Mouse (Mus musculus) limb, embryonic 12.5 days (tissue): ENCODE measurements at regions not wholly inside any gene's neighbourhood (a gene's known extent, or its start where the extent isn't known, plus 50 kb on each side); places are given as distances from the start of the nearest gene placed in this dataset.

Experiments used
- ATAC-seq: fragments of 200-750 bp; cut with Nextera tagmentation; 2 replicates; pipeline ENCODE4 v1.8.0; 2017; ENCODE audit warnings: low read depth, moderate TSS enrichment; ENCODE audit not compliant: insufficient number of reproducible peaks, insufficient read depth, low FRiP score, low TSS enrichment
- H3K27ac ChIP-seq: fragments of 300-500 bp; sonication (generic); 2 replicates; pipeline ENCODE4 v1.5.1; 2016; ENCODE audit warnings: mild to moderate bottlenecking, moderate library complexity
- H3K27me3 ChIP-seq: fragments of 300-500 bp; sonication (generic); 2 replicates; pipeline ENCODE4 v1.6.1; 2016; ENCODE audit warnings: mild to moderate bottlenecking, moderate library complexity
- H3K36me3 ChIP-seq: fragments of 300-500 bp; sonication (generic); 2 replicates; pipeline ENCODE4 v1.6.1; 2016; ENCODE audit warnings: mild to moderate bottlenecking, moderate library complexity
- H3K4me1 ChIP-seq: fragments of 300-500 bp; sonication (generic); replicated peaks from 2 replicates; pipeline ENCODE4 v1.6.1; 2016
- H3K4me2 ChIP-seq: fragments of 300-500 bp; sonication (generic); 2 replicates; pipeline ENCODE4 v1.6.1; 2016; ENCODE audit warnings: mild to moderate bottlenecking, moderate library complexity
- H3K4me3 ChIP-seq: fragments of 300-500 bp; sonication (generic); replicated peaks from 2 replicates; pipeline ENCODE4 v1.5.1; 2016; ENCODE audit warnings: mild to moderate bottlenecking
- H3K9ac ChIP-seq: fragments of 300-500 bp; sonication (generic); replicated peaks from 2 replicates; pipeline ENCODE4 v1.6.1; 2016; ENCODE audit warnings: mild to moderate bottlenecking, moderate library complexity
- H3K9me3 ChIP-seq: fragments of 300-500 bp; sonication (generic); 2 replicates; pipeline ENCODE4 v1.6.1; 2016; ENCODE audit warnings: mild to moderate bottlenecking, moderate library complexity
- WGBS: fragments of 180-500 bp; shearing (Covaris S2); methylation state at CpG from one replicate; pipeline ENCODE4 v1.1.7; 2016; 5-methylcytosine and 5-hydroxymethylcytosine counted together

DNA sequence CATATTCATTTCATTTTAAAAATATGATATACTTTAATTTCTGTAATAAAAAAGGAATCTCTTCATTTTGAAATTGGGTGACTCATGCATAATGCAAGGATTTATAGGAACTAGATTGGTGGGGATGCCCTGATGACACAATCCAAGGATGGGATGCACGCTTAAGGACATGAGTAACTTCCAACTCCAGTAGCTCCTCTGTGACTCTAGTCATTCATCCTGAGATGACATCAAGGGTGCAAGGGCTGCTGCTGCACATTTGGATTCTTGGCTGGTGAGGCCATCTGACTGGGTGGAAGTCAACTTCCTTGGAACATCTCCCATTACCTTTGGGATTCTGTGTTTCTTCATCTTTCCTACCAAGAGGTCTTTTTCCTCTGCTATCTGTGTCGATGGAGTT lies 114.4 kb upstream of the Ngf start:
- no peak for ATAC-seq
- Histone ChIP-seq H3K36me3 (no peaks in the 10 kb centered on the region), H3K27me3 (no peaks in the 10 kb centered on the region), H3K4me1 (no peaks in the 10 kb centered on the region; the same call in 1 of the 2 replicates), H3K27ac (no peak overlapping the region), H3K4me2 (no peak overlapping the region), H3K9me3 (no peaks in the 10 kb centered on the region), H3K4me3 (no peak overlapping the region), H3K9ac (no peak overlapping the region)
- WGBS = 91% methylated on average over 2 of the region's 2 CpGs

DNA sequence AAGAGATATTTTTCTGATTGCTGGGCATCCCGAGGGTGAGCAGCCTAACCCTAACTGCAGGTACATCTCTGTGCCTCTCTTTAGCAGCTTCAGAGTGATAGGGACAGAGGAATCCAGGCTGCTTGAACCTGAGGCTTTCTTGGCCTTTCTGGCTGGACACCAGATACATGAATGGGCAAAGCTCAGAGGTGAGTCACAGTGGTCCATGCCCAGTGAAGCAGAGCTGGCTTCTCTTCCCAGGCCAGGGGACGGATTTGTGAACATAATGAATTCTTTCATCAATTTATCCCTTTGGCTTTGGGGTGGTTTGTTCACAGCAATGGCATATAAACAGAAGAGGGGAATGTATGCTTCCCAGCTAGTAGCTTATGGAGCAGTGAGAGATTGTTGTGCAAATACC lies 114.9 kb upstream of the Ngf start:
- ATAC-seq = no peak
- no peak overlapping the region for H3K27ac ChIP-seq
- no peaks in the 10 kb centered on the region for H3K36me3 ChIP-seq
- WGBS = 83% methylated on average over 2 of the region's 2 CpGs
- no peak overlapping the region for H3K4me3 ChIP-seq
- no peak overlapping the region for H3K9ac ChIP-seq
- H3K4me2 ChIP-seq = no peak overlapping the region
- no peaks in the 10 kb centered on the region; the same call in 1 of the 2 replicates for H3K4me1 ChIP-seq
- H3K9me3 ChIP-seq = no peaks in the 10 kb centered on the region
- H3K27me3 ChIP-seq = no peaks in the 10 kb centered on the region

DNA sequence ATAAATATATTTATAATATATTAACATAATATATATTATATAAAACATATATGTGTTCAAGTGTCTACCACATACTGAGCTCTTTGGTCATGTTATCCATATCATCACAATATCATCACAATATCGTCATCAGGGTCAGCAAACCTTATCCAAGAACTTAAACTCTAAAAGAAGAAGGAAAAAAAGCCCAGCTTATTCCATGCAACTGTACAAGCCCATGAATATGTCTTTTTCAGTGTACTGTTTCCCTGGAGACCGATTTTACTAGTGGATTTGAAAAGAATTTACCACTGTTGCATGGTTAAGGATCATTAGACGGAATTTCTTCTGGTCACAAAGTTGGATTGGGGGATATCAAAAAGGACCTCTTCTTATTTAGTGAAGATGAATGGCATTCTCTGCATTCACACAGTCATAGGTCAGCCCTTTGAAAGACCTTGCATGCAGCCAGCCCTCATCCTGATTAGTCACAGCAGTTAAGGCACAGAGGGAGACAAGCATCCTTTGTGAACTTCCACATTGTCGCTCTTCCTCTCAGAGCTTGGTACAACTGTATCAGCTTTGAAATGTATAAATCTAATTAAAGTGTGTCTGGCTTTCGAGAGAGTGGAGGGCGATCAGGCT lies 116.3 kb upstream of the Ngf start:
- Histone ChIP-seq H3K4me3 (no peak overlapping the region), H3K4me2 (no peak overlapping the region), H3K9me3 (no peaks in the 10 kb centered on the region), H3K9ac (no peak overlapping the region), H3K27ac (no peak overlapping the region), H3K27me3 (no peaks in the 10 kb centered on the region), H3K4me1 (no peaks in the 10 kb centered on the region; the same call in 1 of the 2 replicates), H3K36me3 (no peaks in the 10 kb centered on the region)
- no peak for ATAC-seq
- 74% methylated on average over 6 of the region's 6 CpGs for WGBS

DNA sequence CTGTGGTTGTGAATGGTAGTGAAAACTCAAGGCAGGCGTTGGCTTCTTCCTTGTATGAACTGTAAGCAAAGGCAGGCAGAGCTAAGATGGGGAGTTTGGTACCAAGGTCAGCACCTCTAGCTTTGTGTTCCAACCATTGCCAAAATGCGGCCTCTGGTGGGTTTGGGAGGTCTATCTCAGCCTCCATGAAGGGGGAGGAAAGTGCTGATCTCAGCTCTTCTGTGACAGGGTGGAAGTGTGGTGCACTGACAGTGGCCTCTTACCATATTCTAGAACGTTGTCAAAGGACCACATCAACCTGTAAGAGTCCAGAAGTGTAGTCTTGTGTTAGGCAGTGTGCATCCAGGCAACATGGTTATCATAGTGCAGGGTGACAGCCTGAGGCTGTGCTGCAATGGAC lies 123.6 kb upstream of the Ngf start:
- H3K4me3 ChIP-seq = no peak overlapping the region
- no peak for ATAC-seq
- no peaks in the 10 kb centered on the region for H3K36me3 ChIP-seq
- peaks cover 4% of the 10 kb centered on the region for H3K4me1 ChIP-seq
- no peak overlapping the region for H3K9ac ChIP-seq
- WGBS = 75% methylated on average over 3 of the region's 3 CpGs
- no peak overlapping the region for H3K27ac ChIP-seq
- no peaks in the 10 kb centered on the region for H3K9me3 ChIP-seq
- H3K4me2 ChIP-seq = no peak overlapping the region
- no peaks in the 10 kb centered on the region for H3K27me3 ChIP-seq

DNA sequence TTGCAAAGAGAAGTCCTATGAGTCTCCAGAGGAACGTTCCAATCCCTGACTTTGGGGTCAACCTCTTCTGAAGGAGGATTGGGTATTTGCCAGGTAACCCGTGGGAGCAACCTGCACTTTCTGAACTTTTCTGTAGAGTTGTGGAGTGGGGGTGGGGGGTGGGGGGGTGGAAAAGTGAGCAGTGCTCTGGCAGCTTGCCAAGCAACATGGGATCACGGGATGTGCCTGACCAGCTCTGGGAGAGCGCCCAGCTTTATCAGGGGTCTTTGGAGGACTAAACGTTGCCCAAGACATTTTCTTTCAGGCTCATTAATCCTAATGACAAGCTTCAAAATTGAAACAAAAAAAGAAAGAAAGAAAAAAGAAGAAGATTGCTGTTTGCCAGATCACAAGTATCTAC lies 124.4 kb upstream of the Ngf start:
- H3K4me3 ChIP-seq = no peak overlapping the region
- no peak for ATAC-seq
- 78% methylated on average over 5 of the region's 5 CpGs for WGBS

DNA sequence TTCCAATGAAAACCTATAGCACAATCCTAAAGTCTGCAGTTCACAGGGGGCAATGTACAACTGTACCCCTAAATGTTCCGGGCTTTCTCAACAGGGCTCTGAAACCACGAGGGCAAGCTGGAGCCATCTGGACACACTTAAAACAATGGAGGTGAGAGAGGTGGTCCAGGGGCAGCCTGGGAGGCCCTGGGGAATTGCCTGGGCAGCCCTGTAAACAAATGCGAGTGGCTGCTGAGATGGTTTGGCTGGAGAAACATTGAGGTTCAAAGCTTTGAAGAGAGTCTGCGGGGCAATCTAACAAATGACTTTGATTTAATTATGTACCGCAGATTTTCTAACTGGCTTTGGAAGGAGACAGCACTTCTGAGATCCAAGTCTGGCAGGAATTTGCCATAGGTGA lies 129.0 kb upstream of the Ngf start:
- H3K9ac ChIP-seq = no peak overlapping the region
- H3K4me3 ChIP-seq = no peak overlapping the region
- no peak for ATAC-seq
- no peaks in the 10 kb centered on the region for H3K36me3 ChIP-seq
- 0 out of 2 replicates have a peak overlapping the region, but pooled peaks have one; percentile 7 for H3K27ac ChIP-seq
- H3K4me1 ChIP-seq = peaks cover 23% of the 10 kb centered on the region
- no peaks in the 10 kb centered on the region for H3K9me3 ChIP-seq
- H3K4me2 ChIP-seq = no peak overlapping the region
- H3K27me3 ChIP-seq = no peaks in the 10 kb centered on the region
- WGBS = 13% methylated on average over 5 of the region's 5 CpGs

More for the DNA sequence above, 124.4 kb upstream of the Ngf start:
- H3K36me3 ChIP-seq = no peaks in the 10 kb centered on the region
- no peak overlapping the region for H3K27ac ChIP-seq
- H3K9me3 ChIP-seq = no peaks in the 10 kb centered on the region
- peaks cover 12% of the 10 kb centered on the region for H3K4me1 ChIP-seq
- no peak overlapping the region for H3K4me2 ChIP-seq
- H3K9ac ChIP-seq = no peak overlapping the region
- H3K27me3 ChIP-seq = no peaks in the 10 kb centered on the region

DNA sequence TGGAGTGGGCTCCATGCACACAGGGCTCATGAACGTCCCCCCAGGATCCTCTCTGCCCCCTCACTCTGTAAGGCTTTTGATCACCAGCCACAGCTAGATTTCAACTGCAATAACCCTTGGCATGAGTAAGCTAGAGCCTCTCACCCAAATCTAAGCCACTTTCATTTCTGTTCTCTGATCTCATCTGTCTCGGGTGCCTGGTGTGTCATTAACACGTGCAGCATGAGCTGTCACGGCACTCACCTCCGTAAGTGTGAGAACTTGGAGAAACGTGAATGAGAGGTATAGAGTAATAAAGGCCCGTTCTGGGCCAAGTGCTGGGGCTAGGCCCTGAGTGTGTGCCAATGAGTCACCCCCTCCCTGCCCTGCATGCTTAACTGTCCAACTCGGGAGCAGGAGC lies 131.8 kb upstream of the Ngf start:
- Histone ChIP-seq H3K27ac (no peak overlapping the region), H3K4me2 (no peak overlapping the region), H3K27me3 (0 out of 2 replicates have a peak, but pooled peaks cover 6% of the 10 kb centered on the region), H3K4me3 (no peak overlapping the region), H3K36me3 (no peaks in the 10 kb centered on the region), H3K9me3 (no peaks in the 10 kb centered on the region), H3K4me1 (peaks cover 23% of the 10 kb centered on the region), H3K9ac (no peak overlapping the region)
- ATAC-seq = peak; percentile 56; the same call in 1 of the 2 replicates
- WGBS = 36% methylated on average over 8 of the region's 8 CpGs

DNA sequence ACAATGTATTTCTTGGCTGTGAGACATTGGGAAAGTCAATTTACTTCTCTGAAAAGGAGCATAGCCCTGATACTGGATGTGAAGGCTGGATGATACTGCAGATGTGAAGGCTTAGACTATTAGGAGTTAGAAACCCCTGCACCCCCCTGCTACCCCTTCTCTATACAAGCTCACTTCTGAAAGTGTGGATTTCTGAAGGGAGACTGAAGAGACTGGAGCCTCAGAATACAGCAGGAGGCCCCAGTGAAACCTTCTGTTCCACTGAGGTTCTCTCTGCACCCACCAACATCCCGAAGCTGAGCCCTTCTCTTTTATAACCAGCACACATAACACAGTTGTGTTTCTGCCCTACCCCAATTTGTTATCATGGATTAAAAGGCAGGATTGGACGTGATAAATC lies 131.7 kb upstream of the Vangl1 start:
- Histone ChIP-seq H3K9ac (no peak overlapping the region), H3K4me3 (no peak overlapping the region), H3K9me3 (no peaks in the 10 kb centered on the region), H3K27me3 (0 out of 2 replicates have a peak, but pooled peaks cover 8% of the 10 kb centered on the region), H3K27ac (no peak overlapping the region), H3K4me1 (peaks cover 19% of the 10 kb centered on the region), H3K36me3 (no peaks in the 10 kb centered on the region), H3K4me2 (no peak overlapping the region)
- WGBS = 84% methylated on average over 2 of the region's 2 CpGs
- ATAC-seq = no peak

DNA sequence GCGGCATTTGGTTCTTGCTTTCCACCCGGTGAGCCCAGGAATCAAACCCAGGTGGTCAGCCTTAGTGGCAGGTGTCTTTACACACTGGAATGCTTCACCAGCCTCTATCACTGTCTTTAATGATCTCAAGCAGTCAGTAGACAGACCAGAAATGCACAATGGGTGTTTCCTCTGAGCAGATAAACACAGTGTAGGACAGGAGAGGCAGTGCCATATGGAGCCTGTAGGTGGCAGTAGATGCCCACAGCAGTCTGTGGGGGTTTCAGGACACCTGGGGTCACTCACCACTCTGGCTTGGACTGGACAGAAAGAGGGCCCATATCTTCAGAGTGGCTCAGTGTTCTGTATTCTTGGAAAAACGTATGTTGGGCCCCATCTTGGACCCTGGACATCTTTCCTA lies 130.7 kb upstream of the Vangl1 start:
- peaks cover 9% of the 10 kb centered on the region for H3K4me1 ChIP-seq
- WGBS = 68% methylated on average over 3 of the region's 3 CpGs
- no peak overlapping the region for H3K9ac ChIP-seq
- no peak overlapping the region for H3K4me3 ChIP-seq
- H3K27me3 ChIP-seq = 0 out of 2 replicates have a peak, but pooled peaks cover 10% of the 10 kb centered on the region
- H3K4me2 ChIP-seq = no peak overlapping the region
- no peak for ATAC-seq
- no peaks in the 10 kb centered on the region for H3K36me3 ChIP-seq
- H3K27ac ChIP-seq = no peak overlapping the region
- no peaks in the 10 kb centered on the region for H3K9me3 ChIP-seq

DNA sequence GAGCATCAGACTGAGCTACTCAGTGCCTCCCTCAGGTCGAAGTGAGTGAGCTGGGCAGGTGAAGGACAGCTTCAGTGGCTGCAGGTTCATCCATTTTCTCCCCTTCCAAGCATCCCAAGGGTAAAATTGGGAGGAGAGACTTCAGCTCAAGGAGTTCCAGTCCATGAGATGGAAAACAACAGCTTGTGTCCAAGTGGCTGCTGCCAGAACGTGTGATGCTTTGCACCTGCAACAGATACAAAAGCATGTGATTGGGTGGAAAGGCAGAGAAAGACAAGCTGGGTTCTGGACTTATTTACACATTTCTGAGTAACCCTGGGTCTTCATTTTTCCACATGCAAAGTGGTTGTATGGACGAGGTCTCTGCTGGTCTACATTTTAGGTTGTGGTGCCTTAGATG lies 127.7 kb upstream of the Vangl1 start:
- H3K4me1 ChIP-seq = no peaks in the 10 kb centered on the region
- no peak overlapping the region for H3K27ac ChIP-seq
- H3K36me3 ChIP-seq = no peaks in the 10 kb centered on the region
- WGBS = 76% methylated on average over 3 of the region's 3 CpGs
- H3K27me3 ChIP-seq = 0 out of 2 replicates have a peak, but pooled peaks cover 10% of the 10 kb centered on the region
- H3K4me2 ChIP-seq = no peak overlapping the region
- no peak overlapping the region for H3K4me3 ChIP-seq
- H3K9me3 ChIP-seq = no peaks in the 10 kb centered on the region
- ATAC-seq = no peak
- H3K9ac ChIP-seq = no peak overlapping the region

DNA sequence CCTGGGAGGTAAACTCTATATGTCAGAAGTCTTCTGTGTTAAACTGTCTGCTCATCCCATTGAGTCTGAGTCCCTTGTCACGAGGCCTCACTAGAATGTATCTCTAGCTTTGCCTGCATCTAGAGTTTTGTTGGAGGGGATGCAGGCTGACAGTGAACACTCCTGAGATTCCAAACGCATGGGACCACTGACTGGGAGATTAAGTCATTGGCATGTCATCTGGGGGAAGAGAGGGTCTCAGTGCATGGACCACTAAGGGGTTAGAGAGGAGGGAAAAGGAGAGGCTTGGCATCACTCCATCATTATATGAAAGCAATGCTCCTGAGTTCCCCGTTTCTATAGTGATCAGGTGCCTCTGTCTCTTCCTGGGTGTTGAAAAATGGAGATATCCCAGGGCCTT lies 114.8 kb upstream of the Vangl1 start:
- no peak overlapping the region for H3K4me3 ChIP-seq
- no peaks in the 10 kb centered on the region for H3K36me3 ChIP-seq
- H3K9me3 ChIP-seq = no peaks in the 10 kb centered on the region
- H3K9ac ChIP-seq = no peak overlapping the region
- H3K4me1 ChIP-seq = no peaks in the 10 kb centered on the region
- no peak overlapping the region for H3K4me2 ChIP-seq
- no peak for ATAC-seq
- H3K27me3 ChIP-seq = no peaks in the 10 kb centered on the region
- H3K27ac ChIP-seq = no peak overlapping the region
- 82% methylated on average over 3 of the region's 3 CpGs for WGBS

DNA sequence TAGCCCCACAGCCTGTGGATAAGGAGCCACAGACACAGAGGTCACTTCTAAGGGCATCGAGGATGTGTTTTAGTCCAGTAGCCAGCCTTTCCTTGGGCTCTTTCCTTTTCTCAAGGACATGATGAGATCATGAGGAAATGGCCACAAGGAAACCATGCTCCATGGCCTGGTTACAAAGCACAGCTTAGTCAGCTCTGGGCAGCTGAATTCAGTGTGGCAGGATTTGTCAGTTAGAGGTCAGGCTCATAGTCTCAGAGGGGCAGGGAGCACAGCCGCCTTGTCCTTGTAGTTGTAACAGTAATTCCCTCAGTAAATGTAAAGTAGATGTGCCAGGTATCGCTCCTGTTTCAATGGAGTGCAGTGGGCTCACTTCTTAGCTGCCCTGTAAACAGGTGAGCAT lies 111.7 kb upstream of the Vangl1 start:
- no peak overlapping the region for H3K27ac ChIP-seq
- 90% methylated on average over 3 of the region's 3 CpGs for WGBS

More for the DNA sequence above, 111.7 kb upstream of the Vangl1 start:
- no peak overlapping the region for H3K4me2 ChIP-seq
- H3K9ac ChIP-seq = no peak overlapping the region
- H3K36me3 ChIP-seq = no peaks in the 10 kb centered on the region
- no peaks in the 10 kb centered on the region for H3K9me3 ChIP-seq
- no peaks in the 10 kb centered on the region for H3K4me1 ChIP-seq
- H3K27me3 ChIP-seq = no peaks in the 10 kb centered on the region
- no peak overlapping the region for H3K4me3 ChIP-seq
- ATAC-seq = no peak
